Mouse (Mus musculus) erythroblast, embryonic 14.5 days (primary cell): ENCODE measurements around the gene Grm4.

Experiments used
- GATA1 ChIP-seq: IDR thresholded peaks from 2 replicates; pipeline ENCODE4 v1.6.1; 2012; ENCODE audit warnings: low read length, inconsistent platforms, mixed read lengths
- TAL1 ChIP-seq: IDR thresholded peaks from 3 replicates; pipeline ENCODE4 v1.6.1; 2012; ENCODE audit warnings: low read length, inconsistent platforms, mixed read lengths

DNA sequence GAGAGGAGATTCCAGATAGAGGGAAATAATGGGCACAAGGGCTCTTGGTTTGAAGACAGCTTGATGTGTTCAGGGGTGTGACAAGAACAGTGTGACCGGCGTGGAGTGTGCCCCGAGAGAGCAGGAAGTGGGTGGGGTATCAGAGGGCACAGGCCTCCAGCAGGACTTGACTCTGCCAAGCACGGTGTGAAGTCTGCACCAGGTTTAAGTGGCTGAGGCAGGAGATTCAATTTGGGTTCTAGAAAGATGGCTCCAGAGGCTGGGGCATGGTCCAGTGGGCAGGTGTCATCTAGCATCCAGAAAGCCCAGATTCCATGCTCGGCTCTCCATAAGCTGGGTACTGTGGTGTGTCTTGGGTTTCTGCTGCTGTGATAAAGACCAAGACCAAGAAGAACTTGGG is 23.4 kb downstream of the Grm4 start:
- no peak for TF ChIP-seq GATA1
- no peak for TF ChIP-seq TAL1
